Mouse (Mus musculus) brain, embryonic 14.5 days (tissue): Measurements from ENCODE around the gene Tnp1.

Experiments
- CTCF ChIP-seq: fragments of 200-500 bp; IDR thresholded peaks from 2 replicates; pipeline ENCODE4 v1.5.1; 2012; ENCODE audit warnings: inconsistent platforms, mild to moderate bottlenecking, moderate library complexity, borderline replicate concordance; ENCODE audit not compliant: insufficient read depth, insufficient read length; ENCODE audit errors: extremely low read depth
- POLR2A ChIP-seq: fragments of 200-500 bp; IDR thresholded peaks from 2 replicates; pipeline ENCODE4 v1.6.1; 2012; ENCODE audit warnings: mild to moderate bottlenecking, inconsistent platforms, borderline replicate concordance; ENCODE audit not compliant: poor library complexity, insufficient read depth, insufficient read length, severe bottlenecking; ENCODE audit errors: extremely low read depth

GRCm38 (mm10) chr1:73001961-73002360, 13.7 kb downstream of the Tnp1 start:
- TF ChIP-seq CTCF (no peak), POLR2A (no peak)
